In the genomic region with DNA sequence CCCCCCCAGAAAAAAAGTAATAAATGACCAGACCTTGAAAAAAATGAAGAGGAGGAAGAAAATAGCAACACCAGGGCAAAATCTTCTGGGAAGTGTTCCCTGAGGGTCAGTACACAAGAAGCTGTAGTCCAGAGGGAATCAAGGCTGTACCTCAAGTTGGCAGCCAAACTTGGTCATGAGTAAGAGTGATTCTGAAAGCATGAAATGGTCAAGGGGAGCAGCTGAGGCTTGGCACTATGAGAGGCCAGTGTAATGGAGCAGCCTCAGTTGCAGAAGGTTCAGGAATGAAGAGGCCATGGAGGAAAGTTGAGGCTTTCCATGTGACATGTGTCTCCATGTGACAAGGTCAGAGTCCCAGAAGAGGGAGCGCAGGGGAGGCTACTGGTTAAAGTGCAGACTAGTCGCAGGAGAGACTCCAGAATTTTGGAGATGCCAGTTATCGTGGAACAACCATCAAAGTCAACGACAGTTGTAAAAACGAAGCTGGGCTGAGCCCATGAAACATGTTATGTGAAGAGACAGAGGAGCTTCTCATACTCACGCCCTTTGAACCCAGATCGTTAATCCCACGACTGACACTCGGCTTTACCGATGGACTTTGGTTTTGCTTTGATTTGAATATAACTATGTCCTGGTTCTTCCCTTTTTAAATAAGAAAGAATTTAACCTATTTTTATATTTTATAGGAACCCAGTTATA, we compare ENCODE assay signal across 20 mouse cellular contexts. TPM values are rescaled to one million over a fixed set of nuclear protein-coding genes. Genes with fewer than 3 reads are reported as not detected.
DNase-seq lines count a peak whose midpoint lies in the region; ATAC-seq and TF ChIP-seq lines count a peak whose summit lies in the region.
"Had no signal": no experiment of that assay in that cellular context is flagged by ENCODE, and none has a peak within 500 bp of the region (broad histone marks: within the 10 kb centered on the region; RNA-seq: fewer than 3 reads in every experiment).

No protein-coding gene starts in this region.

- WGBS in kidney, embryonic 14.5 days, result 55% methylated on average over 10 of the region's 10 CpGs
- 50% methylated on average over 10 of the region's 10 CpGs for WGBS in kidney, embryonic 16.5 days
- WGBS in small intestine, adult 2 months, result 37% methylated on average over 10 of the region's 10 CpGs

- TF ChIP-seq CTCF in small intestine, adult 2 months (IDR thresholded peaks at IDR 0.05; ENCODE audit: extremely low read depth, insufficient read length, insufficient replicate concordance, low read depth, low read length), result no peak

- no peaks in the 10 kb centered on the region for H3K36me3 ChIP-seq in kidney, embryonic 14.5 days (ENCODE audit: control insufficient read depth, insufficient read depth, low read length)
- no peaks in the 10 kb centered on the region for H3K36me3 ChIP-seq in kidney, embryonic 16.5 days (ENCODE audit: insufficient read depth, low read length)
- H3K36me3 ChIP-seq in small intestine, adult 2 months (ENCODE audit: control insufficient read depth, insufficient read depth, low read length), result 0 out of 2 replicates have a peak, but pooled peaks cover 1% of the 10 kb centered on the region
- H3K36me3 ChIP-seq: limb, embryonic 13.5 days; stomach, embryonic 15.5 days had no signal

- no peaks in the 10 kb centered on the region for H3K9me3 ChIP-seq in kidney, embryonic 14.5 days (ENCODE audit: control insufficient read depth, low read length)
- no peaks in the 10 kb centered on the region for H3K9me3 ChIP-seq in kidney, embryonic 16.5 days (ENCODE audit: low read length)
- H3K9me3 ChIP-seq: forebrain, embryonic 13.5 days; limb, embryonic 13.5 days; stomach, embryonic 15.5 days had no signal

- TF ChIP-seq POLR2A in small intestine, adult 2 months (IDR thresholded peaks at IDR 0.05; ENCODE audit: low read depth, low read length), result no peak

- H3K27me3 ChIP-seq in kidney, embryonic 14.5 days (ENCODE audit: control insufficient read depth, insufficient read depth, low read length), result no peaks in the 10 kb centered on the region
- no peaks in the 10 kb centered on the region for H3K27me3 ChIP-seq in kidney, embryonic 16.5 days (ENCODE audit: insufficient read depth, low read length)
- H3K27me3 ChIP-seq in small intestine, adult 2 months (ENCODE audit: control insufficient read depth, insufficient read depth, low read length), result no peaks in the 10 kb centered on the region
- H3K27me3 ChIP-seq: forebrain, embryonic 13.5 days; limb, embryonic 13.5 days; stomach, embryonic 15.5 days had no signal

- no peak for ATAC-seq in kidney, embryonic 14.5 days (ENCODE audit: low FRiP score, low TSS enrichment)
- 0 out of 2 replicates have a peak, but pooled peaks have one; percentile 19 for ATAC-seq in kidney, embryonic 16.5 days (ENCODE audit: low FRiP score, low TSS enrichment)
- ATAC-seq in megakaryocyte progenitor cell, adult 5-6 weeks (replicated peaks; ENCODE audit: poor library complexity), result no peak
- ATAC-seq: activated CD4-positive, CD25-positive, alpha-beta regulatory T cell, adult 4 months; forebrain, embryonic 13.5 days; lung, postnatal 0 days had no signal

- H3K9ac ChIP-seq in kidney, embryonic 14.5 days (ENCODE audit: low read depth, low read length), result no peak overlapping the region
- H3K9ac ChIP-seq in kidney, embryonic 16.5 days (replicated peaks; ENCODE audit: low read length), result no peak overlapping the region
- H3K9ac ChIP-seq: forebrain, embryonic 13.5 days; hindbrain, embryonic 14.5 days; limb, embryonic 13.5 days; stomach, embryonic 15.5 days had no signal

- H3K4me1 ChIP-seq in kidney, embryonic 14.5 days (ENCODE audit: control insufficient read depth, insufficient read depth, low read length), result no peaks in the 10 kb centered on the region
- peaks cover 27% of the 10 kb centered on the region for H3K4me1 ChIP-seq in brown adipose tissue, adult 24 weeks (ENCODE audit: control insufficient read depth, insufficient read depth, insufficient read length, low read length)
- peaks cover 4% of the 10 kb centered on the region; the same call in 1 of the 2 replicates for H3K4me1 ChIP-seq in kidney, embryonic 16.5 days (ENCODE audit: insufficient read depth, low read length)
- H3K4me1 ChIP-seq in small intestine, adult 2 months (ENCODE audit: control insufficient read depth, insufficient read depth, insufficient read length, low read length), result peaks cover 10% of the 10 kb centered on the region; the same call in 1 of the 2 replicates
- H3K4me1 ChIP-seq: stomach, embryonic 15.5 days had no signal

- H3K4me3 ChIP-seq in kidney, embryonic 14.5 days (ENCODE audit: low read length), result no peak overlapping the region
- no peak overlapping the region for H3K4me3 ChIP-seq in brown adipose tissue, adult 24 weeks (ENCODE audit: insufficient read depth, low read depth, low read length)
- no peak overlapping the region for H3K4me3 ChIP-seq in kidney, embryonic 16.5 days (ENCODE audit: low read length)
- no peak overlapping the region for H3K4me3 ChIP-seq in small intestine, adult 2 months (ENCODE audit: low read depth, low read length)
- H3K4me3 ChIP-seq: forebrain, embryonic 13.5 days; layer of hippocampus, adult 2 months; limb, embryonic 13.5 days; stomach, embryonic 15.5 days had no signal

- no peak overlapping the region for H3K4me2 ChIP-seq in kidney, embryonic 14.5 days (replicated peaks; ENCODE audit: low read depth, low read length)
- no peak overlapping the region for H3K4me2 ChIP-seq in kidney, embryonic 16.5 days (replicated peaks; ENCODE audit: low read depth, low read length)
- H3K4me2 ChIP-seq: forebrain, embryonic 13.5 days; hindbrain, embryonic 14.5 days; limb, embryonic 13.5 days; stomach, embryonic 15.5 days had no signal

- peak; percentile 46 for DNase-seq in kidney, adult 11 months
- no peak for DNase-seq in gastrocnemius, adult 18-20 months (ENCODE audit: low spot score)
- no peak for DNase-seq in frontal cortex, postnatal 10 days (ENCODE audit: low spot score in 2 of 2)
- DNase-seq: cerebellum, adult 9-10 months; gastrocnemius, postnatal 10 days; heart, postnatal 10 days; right cerebral cortex, postnatal 4 days; thymus, postnatal 25 days had no signal

- no peak overlapping the region for H3K27ac ChIP-seq in kidney, embryonic 14.5 days (ENCODE audit: low read depth, low read length)
- H3K27ac ChIP-seq in brown adipose tissue, adult 24 weeks (replicated peaks; ENCODE audit: low read depth, low read length), result peak overlapping the region; percentile 71
- 0 out of 2 replicates have a peak overlapping the region, but pooled peaks have one; percentile 34 for H3K27ac ChIP-seq in kidney, embryonic 16.5 days (ENCODE audit: low read length)
- H3K27ac ChIP-seq in small intestine, adult 2 months (ENCODE audit: insufficient read depth, low read depth, low read length), result peak overlapping the region; percentile 80
- H3K27ac ChIP-seq: forebrain, embryonic 13.5 days; hindbrain, embryonic 14.5 days; layer of hippocampus, adult 2 months; limb, embryonic 13.5 days; stomach, embryonic 15.5 days had no signal

RNA-seq across cellular contexts. Expression of gene Trpm7, which starts 10.4 kb away (rescaled TPM):
- polyA plus RNA-seq in kidney, embryonic 14.5 days (2014; fragmentation: Nextera tagmentation; extraction: Ambion mirVana), result 33.4 and 62.8 TPM in 2 replicates
- 20.1 and 20.4 TPM in 2 replicates for polyA plus RNA-seq in brown adipose tissue, adult 24 weeks (2012; ENCODE audit: insufficient read depth, insufficient read length, missing spikeins)
- polyA plus RNA-seq in kidney, embryonic 16.5 days (2015; fragmentation: Nextera tagmentation; extraction: Ambion mirVana), result 44.6 and 50.1 TPM in 2 replicates
- 0.74 and 1.3 TPM in 2 replicates for polyA plus RNA-seq in small intestine, adult 2 months (2012; rRNA removed)
- 10 to 100 TPM; 20.7 to 21.4 TPM for total RNA-seq in gastrocnemius, adult 18-20 months (2021)
- 85.5 and 90.1 TPM in 2 replicates for total RNA-seq in megakaryocyte progenitor cell, adult 5-6 weeks (2015)
- 92.7 and 118 TPM in 2 replicates for total RNA-seq in megakaryocyte progenitor cell, adult 5-6 weeks (2017)
